In genomic region chr14:54706589-54707320, GRCm38 (mm10) we compare ENCODE assay signal across 15 mouse cellular contexts. TPM values are rescaled to one million over a fixed set of nuclear protein-coding genes. Genes with fewer than 3 reads are reported as not detected.
DNase-seq lines count a peak whose midpoint lies in the region; ATAC-seq lines count a peak whose summit lies in the region.
"Had no signal": no experiment of that assay in that cellular context is flagged by ENCODE, and none has a peak within 500 bp of the region (broad histone marks: within the 10 kb centered on the region; RNA-seq: fewer than 3 reads in every experiment).

No protein-coding gene starts in this region.

- intact Hi-C loops in heart, postnatal 25 days (cut with DNase I), result no loop called here

- H3K27ac ChIP-seq in heart, embryonic 12.5 days (ENCODE audit: poor library complexity, severe bottlenecking), result peak overlapping the region; percentile 68
- peak overlapping the region; percentile 10; the same call in 1 of the 2 replicates for H3K27ac ChIP-seq in liver, embryonic 12.5 days

- peaks cover 29% of the 10 kb centered on the region for H3K4me1 ChIP-seq in heart, embryonic 12.5 days (replicated peaks)
- H3K4me1 ChIP-seq in liver, embryonic 12.5 days, result peaks cover 34% of the 10 kb centered on the region

- no peaks in the 10 kb centered on the region for H3K9me3 ChIP-seq in heart, embryonic 12.5 days (replicated peaks)
- no peaks in the 10 kb centered on the region for H3K9me3 ChIP-seq in liver, embryonic 12.5 days (replicated peaks)

- H3K4me2 ChIP-seq in heart, embryonic 12.5 days, result peak overlapping the region; percentile 28
- peak overlapping the region; percentile 38 for H3K4me2 ChIP-seq in liver, embryonic 12.5 days

- 17% methylated on average over 15 of the region's 17 CpGs for WGBS in heart, embryonic 12.5 days
- 15% methylated on average over 17 of the region's 17 CpGs for WGBS in liver, embryonic 12.5 days (ENCODE audit: insufficient replicate concordance)

- peak; percentile 33; the same call in 1 of the 2 replicates for ATAC-seq in heart, embryonic 12.5 days (ENCODE audit: insufficient number of reproducible peaks, low FRiP score)
- no peak for ATAC-seq in liver, embryonic 12.5 days
- ATAC-seq: hindbrain, embryonic 16.5 days had no signal

- no peak for DNase-seq in heart, postnatal 25 days (ENCODE audit: low spot score)
- DNase-seq in testis, postnatal 10 days (ENCODE audit: low spot score), result peak; percentile 57
- no peak for DNase-seq in testis, postnatal 14 days (ENCODE audit: low spot score)
- no peak for DNase-seq in urinary bladder, postnatal 36 days (ENCODE audit: low spot score in 2 of 2)
- DNase-seq in lung, adult 18-20 months, result no peak
- DNase-seq in lung, postnatal 10 days, result no peak
- DNase-seq: cerebellum, postnatal 10 days; kidney, postnatal 14 days; layer of hippocampus, postnatal 36 days; lung, adult 2 months had no signal

- no peak overlapping the region for H3K4me3 ChIP-seq in heart, embryonic 12.5 days
- no peak overlapping the region for H3K4me3 ChIP-seq in liver, embryonic 12.5 days
- H3K4me3 ChIP-seq: erythroblast, embryonic 14.5 days had no signal

- H3K36me3 ChIP-seq in heart, embryonic 12.5 days, result no peaks in the 10 kb centered on the region
- H3K36me3 ChIP-seq in liver, embryonic 12.5 days, result no peaks in the 10 kb centered on the region

- H3K27me3 ChIP-seq in heart, embryonic 12.5 days (replicated peaks), result peaks cover 24% of the 10 kb centered on the region
- peaks cover 90% of the 10 kb centered on the region for H3K27me3 ChIP-seq in liver, embryonic 12.5 days (replicated peaks)

- peak overlapping the region; percentile 33; the same call in 1 of the 2 replicates for H3K9ac ChIP-seq in heart, embryonic 12.5 days
- no peak overlapping the region for H3K9ac ChIP-seq in liver, embryonic 12.5 days

RNA-seq across cellular contexts. Expression of gene Cebpe, which starts 5.2 kb away (rescaled TPM):
- not detected in 2 replicates for polyA plus RNA-seq in heart, embryonic 12.5 days (2016; fragmentation: Nextera tagmentation; extraction: Ambion mirVana)
- total RNA-seq in heart, postnatal 25 days (2021), result not detected
- polyA plus RNA-seq in liver, embryonic 12.5 days (2016; fragmentation: Nextera tagmentation; extraction: Ambion mirVana), result 3.3 and 3.7 TPM in 2 replicates
- total RNA-seq: layer of hippocampus, postnatal 36 days had no signal
- polyA plus RNA-seq: hindbrain, embryonic 16.5 days; thymus, postnatal 0 days had no signal

RNA-seq across cellular contexts. Expression of gene Gm29776, which starts 8.1 kb away (rescaled TPM):
- polyA plus RNA-seq in heart, embryonic 12.5 days (2016; fragmentation: Nextera tagmentation; extraction: Ambion mirVana), result 0.21 and 0.28 TPM in 2 replicates
- total RNA-seq in heart, postnatal 25 days (2021), result not detected
- 0.05 TPM in 1 of 2 replicates, not detected in the other for polyA plus RNA-seq in liver, embryonic 12.5 days (2016; fragmentation: Nextera tagmentation; extraction: Ambion mirVana)
- total RNA-seq: layer of hippocampus, postnatal 36 days had no signal
- polyA plus RNA-seq: erythroblast, embryonic 14.5 days had no signal

RNA-seq across cellular contexts. Expression of gene Acin1, which starts 20.0 kb away (rescaled TPM):
- 85.1 and 89.0 TPM in 2 replicates for polyA plus RNA-seq in heart, embryonic 12.5 days (2016; fragmentation: Nextera tagmentation; extraction: Ambion mirVana)
- 10 to 100 TPM; 78.7 to 80.9 TPM for total RNA-seq in heart, postnatal 25 days (2021)
- polyA plus RNA-seq in liver, embryonic 12.5 days (2016; fragmentation: Nextera tagmentation; extraction: Ambion mirVana), result 74.1 and 76.0 TPM in 2 replicates

RNA-seq across cellular contexts. Expression of gene 1700123O20Rik, which starts 20.7 kb away (rescaled TPM):
- 50.3 and 57.1 TPM in 2 replicates for polyA plus RNA-seq in heart, embryonic 12.5 days (2016; fragmentation: Nextera tagmentation; extraction: Ambion mirVana)
- 10 to 100 TPM; 15.5 to 16.0 TPM for total RNA-seq in heart, postnatal 25 days (2021)
- polyA plus RNA-seq in liver, embryonic 12.5 days (2016; fragmentation: Nextera tagmentation; extraction: Ambion mirVana), result 51.6 and 53.9 TPM in 2 replicates
